Mouse (Mus musculus) lung, postnatal 0 days (tissue): ENCODE results near the gene Fbxl8. TPM values are rescaled to one million over a fixed set of nuclear protein-coding genes. Genes with fewer than 3 reads are reported as not detected.

ENCODE experiments used
- ATAC-seq: fragments of 200-750 bp; cut with Nextera tagmentation; 2 replicates; pipeline ENCODE4 v1.8.0; 2017; ENCODE audit warnings: moderate library complexity
- DNase-seq: peaks from one replicate; pipeline ENCODE4 v3.0.0-alpha.2; 2016; ENCODE audit warnings: low spot score
- H3K27ac ChIP-seq: fragments of 300-500 bp; sonication (generic); 2 replicates; pipeline ENCODE4 v1.5.1; 2014; ENCODE audit warnings: antibody characterized with exemption, mild to moderate bottlenecking, low read length, mixed read lengths
- H3K27me3 ChIP-seq: fragments of 300-500 bp; sonication (generic); replicated peaks from 2 replicates; pipeline ENCODE4 v1.6.1; 2014; ENCODE audit warnings: low read length, mixed read lengths; ENCODE audit not compliant: insufficient read depth
- H3K36me3 ChIP-seq: fragments of 300-500 bp; sonication (generic); 2 replicates; pipeline ENCODE4 v1.6.1; 2014; ENCODE audit warnings: low read length, mixed read lengths; ENCODE audit not compliant: insufficient read depth
- H3K4me1 ChIP-seq: fragments of 300-500 bp; sonication (generic); 2 replicates; pipeline ENCODE4 v1.6.1; 2014; ENCODE audit warnings: antibody characterized with exemption, low read depth, low read length, mixed read lengths; ENCODE audit not compliant: insufficient read depth
- H3K4me2 ChIP-seq: fragments of 300-500 bp; sonication (generic); replicated peaks from 2 replicates; pipeline ENCODE4 v1.6.1; 2014; ENCODE audit warnings: low read depth, mild to moderate bottlenecking, low read length, moderate library complexity, mixed read lengths
- H3K4me3 ChIP-seq: fragments of 300-500 bp; sonication (generic); 2 replicates; pipeline ENCODE4 v1.5.1; 2014; ENCODE audit warnings: low read depth, low read length
- H3K9ac ChIP-seq: fragments of 300-500 bp; sonication (generic); replicated peaks from 2 replicates; pipeline ENCODE4 v1.6.1; 2014; ENCODE audit warnings: low read depth, mild to moderate bottlenecking
- H3K9me3 ChIP-seq: fragments of 300-500 bp; sonication (generic); 2 replicates; pipeline ENCODE4 v1.6.1; 2016; ENCODE audit warnings: low read length, mixed read lengths
- CTCF ChIP-seq: IDR thresholded peaks from 2 replicates; pipeline ENCODE4 v1.5.1; 2016; ENCODE audit warnings: antibody characterized with exemption, mild to moderate bottlenecking
- EP300 ChIP-seq: IDR thresholded peaks from 2 replicates; pipeline ENCODE4 v1.6.1; 2016; ENCODE audit warnings: antibody characterized with exemption, mild to moderate bottlenecking, control low read depth
- WGBS: fragments of 180-500 bp; shearing (Covaris S2); extraction: QIAGEN DNeasy Blood & Tissue Kit; methylation state at CpG from one replicate; pipeline ENCODE4 v1.1.7; 2014; 5-methylcytosine and 5-hydroxymethylcytosine counted together
- polyA plus RNA-seq: library from polyadenylated mRNA; unstranded; fragments of >200 nt; fragmentation: Nextera tagmentation; extraction: Ambion mirVana; gene quantifications from 2 replicates; pipeline ENCODE4 v1.2.1, GENCODE M21; 2015

Fbxl8 gene
- polyA plus RNA-seq, 1 experiment from 2014 or later = 6.0 TPM

- peak; percentile 61 for DNase-seq
- H3K4me3 ChIP-seq = no peak overlapping the region
- no peaks in the 10 kb centered on the region for H3K36me3 ChIP-seq
- H3K9ac ChIP-seq = no peak overlapping the region
- H3K9me3 ChIP-seq = no peaks in the 10 kb centered on the region
- ATAC-seq = peak; percentile 18
- H3K27ac ChIP-seq = no peak overlapping the region
- TF ChIP-seq EP300 (no peak), CTCF (no peak)
- no peak overlapping the region for H3K4me2 ChIP-seq
- H3K4me1 ChIP-seq = peaks cover 26% of the 10 kb centered on the region
- 0 out of 2 replicates have a peak, but pooled peaks cover 6% of the 10 kb centered on the region for H3K27me3 ChIP-seq
- 67% methylated on average over 7 of the region's 7 CpGs for WGBS
Measured at GRCm38 (mm10) chr8:105260371-105261099, 3.9 kb upstream of the Fbxl8 start.

- no peak for DNase-seq
- H3K9me3 ChIP-seq = no peaks in the 10 kb centered on the region
- H3K27me3 ChIP-seq = peaks cover 6% of the 10 kb centered on the region; the same call in 1 of the 2 replicates
- WGBS = 86% methylated on average over 12 of the region's 12 CpGs
- TF ChIP-seq EP300 (no peak), CTCF (0 out of 2 replicates have a peak, but pooled peaks have one; percentile 10)
- H3K4me3 ChIP-seq = no peak overlapping the region
- no peak for ATAC-seq
- no peak overlapping the region for H3K4me2 ChIP-seq
- H3K36me3 ChIP-seq = no peaks in the 10 kb centered on the region
- H3K4me1 ChIP-seq = peaks cover 23% of the 10 kb centered on the region
- no peak overlapping the region for H3K9ac ChIP-seq
- H3K27ac ChIP-seq = no peak overlapping the region
Measured at GRCm38 (mm10) chr8:105261326-105261980, 3.0 kb upstream of the Fbxl8 start.

GRCm38 (mm10) chr8:105263244-105263912, 1.1 kb upstream of the Fbxl8 start:
- Histone ChIP-seq H3K9me3 (no peaks in the 10 kb centered on the region), H3K27me3 (peaks cover 21% of the 10 kb centered on the region; the same call in 1 of the 2 replicates), H3K4me3 (peak overlapping the region; percentile 63; the same call in 1 of the 2 replicates), H3K36me3 (no peaks in the 10 kb centered on the region), H3K4me1 (peaks cover 25% of the 10 kb centered on the region), H3K9ac (no peak overlapping the region), H3K4me2 (peak overlapping the region; percentile 90), H3K27ac (no peak overlapping the region)
- no peak for TF ChIP-seq EP300
- peak; percentile 28; the same call in 1 of the 2 replicates for TF ChIP-seq CTCF
- no peak for DNase-seq
- no peak for ATAC-seq
- WGBS = 44% methylated on average over 15 of the region's 16 CpGs

GRCm38 (mm10) chr8:105265128-105265527, 680 bp downstream of the Fbxl8 start:
- DNase-seq (peak; percentile 64), ATAC-seq (no peak)
- H3K36me3 ChIP-seq = no peaks in the 10 kb centered on the region
- H3K9ac ChIP-seq = no peak overlapping the region
- TF ChIP-seq EP300 (no peak), CTCF (no peak)
- H3K27ac ChIP-seq = no peak overlapping the region
- H3K9me3 ChIP-seq = no peaks in the 10 kb centered on the region
- H3K4me1 ChIP-seq = peaks cover 27% of the 10 kb centered on the region
- H3K4me2 ChIP-seq = peak overlapping the region; percentile 90
- 12% methylated on average over 10 of the region's 10 CpGs for WGBS
- peaks cover 20% of the 10 kb centered on the region; the same call in 1 of the 2 replicates for H3K27me3 ChIP-seq
- H3K4me3 ChIP-seq = peak overlapping the region; percentile 63

GRCm38 (mm10) chr8:105266775-105267174, 2.3 kb downstream of the Fbxl8 start:
- ATAC-seq (no peak), DNase-seq (no peak)
- Histone ChIP-seq H3K4me3 (no peak overlapping the region), H3K27me3 (peaks cover 35% of the 10 kb centered on the region), H3K4me1 (peaks cover 29% of the 10 kb centered on the region), H3K9me3 (no peaks in the 10 kb centered on the region), H3K9ac (no peak overlapping the region), H3K27ac (no peak overlapping the region), H3K4me2 (no peak overlapping the region), H3K36me3 (no peaks in the 10 kb centered on the region)
- WGBS = 52% methylated on average over 13 of the region's 13 CpGs
- TF ChIP-seq EP300 (no peak), CTCF (no peak)
